Mouse (Mus musculus) lung, postnatal 0 days (tissue): Measurements from ENCODE around the gene Celsr1.

Experiments used
- CTCF ChIP-seq: IDR thresholded peaks from 2 replicates; pipeline ENCODE4 v1.5.1; 2016; ENCODE audit warnings: antibody characterized with exemption, mild to moderate bottlenecking
- EP300 ChIP-seq: IDR thresholded peaks from 2 replicates; pipeline ENCODE4 v1.6.1; 2016; ENCODE audit warnings: antibody characterized with exemption, mild to moderate bottlenecking, control low read depth

GRCm38 (mm10) chr15:85893871-85894270 is 139.7 kb downstream of the Celsr1 start:
- TF ChIP-seq CTCF, result no peak
- no peak for TF ChIP-seq EP300
